Mouse (Mus musculus): Measurements from ENCODE around the gene Wdr74.

DNA sequence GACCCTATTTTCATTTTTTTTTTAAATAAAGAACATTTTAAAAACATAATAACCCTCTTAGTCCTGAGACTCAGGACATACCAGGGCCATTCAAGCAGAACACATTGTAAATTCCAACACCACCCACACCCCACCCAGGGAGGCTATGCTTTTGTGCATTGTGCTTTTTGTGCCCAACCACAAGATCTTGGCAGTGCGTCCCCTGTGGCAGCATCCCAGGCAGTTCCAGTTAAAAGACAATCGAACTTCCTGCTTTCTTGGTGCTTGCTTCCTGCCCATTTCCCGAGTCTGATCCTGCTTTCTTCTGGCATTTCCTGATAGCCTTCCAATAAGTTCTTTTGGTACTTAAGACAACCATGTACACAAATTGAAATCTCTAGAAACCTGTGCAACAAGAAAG lies 33.2 kb upstream of the Wdr74 start:
- TF ChIP-seq EP300 (IDR thresholded peaks at IDR 0.05; ENCODE audit: insufficient read depth, low read depth, low read length) = 0 out of 2 replicates have a peak, but pooled peaks have one; percentile 19
- no peak for TF ChIP-seq CTCF (IDR thresholded peaks at IDR 0.05; ENCODE audit: low read depth, low read length)
- no peak for TF ChIP-seq POLR2A (IDR thresholded peaks at IDR 0.05; ENCODE audit: insufficient read depth, low read length)
